Mouse (Mus musculus): ENCODE data around the gene Tfap2c. TPM values are rescaled to one million over a fixed set of nuclear protein-coding genes. Genes with fewer than 3 reads are reported as not detected.
A peak's percentile ranks its signal among the peaks of the same experiment; 100 is the strongest.

Gene Tfap2c
- polyA plus RNA-seq (2012; rRNA removed), result 0.04 TPM in 1 of 2 replicates, not detected in the other

DNA sequence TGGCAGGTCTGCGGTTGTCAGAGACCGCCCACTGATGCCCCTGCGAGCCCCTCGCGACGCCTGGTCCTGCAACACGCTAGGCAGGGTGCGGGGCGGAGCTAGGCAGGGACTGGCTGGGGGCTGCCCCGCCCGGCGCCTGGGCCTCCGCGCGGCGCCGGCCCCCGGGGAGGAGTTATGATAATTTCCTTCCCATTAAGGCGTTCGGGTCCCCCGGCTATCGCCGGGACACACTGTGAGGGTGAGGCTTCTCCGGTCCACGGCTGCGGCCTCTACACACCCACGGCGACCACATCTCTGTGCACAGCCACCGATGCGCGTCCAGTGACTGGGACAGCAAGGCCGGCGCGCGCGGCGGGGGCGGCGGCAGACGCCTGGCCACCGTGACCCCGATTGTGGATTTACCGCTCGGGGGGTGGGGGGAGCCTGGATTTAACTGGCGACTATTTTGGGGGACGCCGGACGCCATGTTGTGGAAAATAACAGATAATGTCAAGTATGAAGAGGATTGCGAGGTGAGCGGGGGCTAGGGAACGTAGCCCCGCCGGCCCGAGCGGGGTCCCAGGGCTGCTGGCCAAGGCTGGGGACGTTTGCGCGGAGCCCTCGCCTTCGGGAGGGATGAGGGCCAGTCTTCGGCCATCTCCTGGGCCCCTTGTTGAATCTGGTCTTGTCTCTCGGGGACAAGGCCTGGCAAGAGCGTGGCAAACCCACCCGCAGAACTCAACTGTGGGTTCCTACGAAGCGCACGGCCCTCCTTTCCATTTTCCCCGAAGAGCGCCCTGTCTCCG, at the start of gene Tfap2c:
Gene Tfap2c, plus strand, starts transcription at position 223 of the 785 bp plus-strand sequence.
- TF ChIP-seq CTCF (conservative IDR thresholded peaks at IDR 0.05; ENCODE audit: insufficient read depth, insufficient read length, low read depth, low read length) (no peak), POLR2A (IDR thresholded peaks at IDR 0.05; ENCODE audit: low read depth, low read length) (no peak)
- Histone ChIP-seq H3K27ac (ENCODE audit: insufficient read depth, low read depth, low read length) (no peak within 1 kb of the TSS), H3K4me1 (ENCODE audit: control insufficient read depth, insufficient read depth, low read length) (no peaks in the 10 kb centered on the region), H3K36me3 (ENCODE audit: control insufficient read depth, insufficient read depth, low read length) (no peaks in the 10 kb centered on the region), H3K4me3 (ENCODE audit: insufficient read depth, low read depth, low read length) (no peak within 1 kb of the TSS), H3K27me3 (replicated peaks; ENCODE audit: control insufficient read depth, insufficient read depth, low read length) (peaks cover 12% of the 10 kb centered on the region)
- DNase-seq, result peak; percentile 19
- 3% methylated on average over 70 of the region's 70 CpGs for WGBS

DNA sequence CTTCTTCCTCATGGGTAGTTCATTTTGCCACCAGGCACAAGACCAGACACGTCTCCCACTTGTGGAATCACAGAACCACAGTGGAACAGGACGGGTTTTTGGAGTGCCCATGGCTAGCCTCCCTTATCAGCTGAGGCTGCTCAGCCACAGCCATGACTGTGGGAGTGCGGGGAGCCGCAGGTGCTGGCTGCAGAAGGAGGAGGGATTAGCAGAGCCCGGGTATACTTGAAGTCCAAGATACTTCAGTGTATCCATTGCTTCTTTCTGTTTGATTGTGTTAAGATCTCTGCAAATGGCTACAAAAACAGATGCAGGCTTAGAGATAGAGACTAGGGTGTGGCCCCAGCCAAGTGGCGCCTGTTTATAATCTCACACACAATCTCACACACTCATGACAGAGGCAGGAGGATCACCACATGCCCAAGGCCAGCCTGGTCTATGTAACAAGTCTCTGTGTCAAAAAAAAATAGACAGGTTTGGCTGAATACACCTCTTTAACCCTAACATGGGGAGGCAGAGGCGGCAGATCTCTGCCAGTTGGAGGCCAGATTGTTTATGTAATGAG, 48.6 kb upstream of the Tfap2c start:
- no peaks in the 10 kb centered on the region for H3K4me1 ChIP-seq (ENCODE audit: control insufficient read depth, insufficient read depth, low read length)
- TF ChIP-seq CTCF (conservative IDR thresholded peaks at IDR 0.05; ENCODE audit: insufficient read depth, insufficient read length, low read depth, low read length) (no peak), POLR2A (IDR thresholded peaks at IDR 0.05; ENCODE audit: low read depth, low read length) (no peak)

DNA sequence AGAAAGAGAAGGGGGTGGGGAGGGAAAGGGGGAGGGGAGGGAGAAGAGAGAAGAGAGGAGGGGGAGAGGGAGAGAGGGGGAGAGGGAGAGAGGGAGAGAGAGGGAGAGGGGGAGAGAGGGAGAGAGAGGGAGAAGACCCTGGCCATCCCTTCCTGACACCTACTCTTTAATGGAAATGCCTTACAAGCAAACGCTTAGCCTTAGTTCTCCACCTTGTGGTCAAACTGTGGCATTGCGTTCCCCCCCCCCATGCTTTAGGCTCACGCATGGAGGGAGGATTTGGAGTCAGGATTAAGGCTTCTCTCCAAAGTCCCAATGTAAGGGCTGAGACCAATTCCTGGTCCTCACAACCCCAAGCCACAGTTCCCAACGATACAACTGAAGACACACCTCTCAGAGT, 48.1 kb upstream of the Tfap2c start:
- Histone ChIP-seq H3K4me1 (ENCODE audit: control insufficient read depth, insufficient read depth, low read length) (no peaks in the 10 kb centered on the region), H3K4me3 (ENCODE audit: insufficient read depth, low read depth, low read length) (no peak overlapping the region), H3K36me3 (ENCODE audit: control insufficient read depth, insufficient read depth, low read length) (no peaks in the 10 kb centered on the region), H3K27me3 (replicated peaks; ENCODE audit: control insufficient read depth, insufficient read depth, low read length) (no peaks in the 10 kb centered on the region), H3K27ac (ENCODE audit: insufficient read depth, low read depth, low read length) (no peak overlapping the region)
- TF ChIP-seq POLR2A (IDR thresholded peaks at IDR 0.05; ENCODE audit: low read depth, low read length) (no peak), CTCF (conservative IDR thresholded peaks at IDR 0.05; ENCODE audit: insufficient read depth, insufficient read length, low read depth, low read length) (peak; percentile 84)
- no peak for DNase-seq
- 5% methylated on average over 4 of the region's 4 CpGs for WGBS

More for the DNA sequence above, 48.6 kb upstream of the Tfap2c start:
- DNase-seq, result no peak
- Histone ChIP-seq H3K27ac (ENCODE audit: insufficient read depth, low read depth, low read length) (no peak overlapping the region), H3K36me3 (ENCODE audit: control insufficient read depth, insufficient read depth, low read length) (no peaks in the 10 kb centered on the region), H3K27me3 (replicated peaks; ENCODE audit: control insufficient read depth, insufficient read depth, low read length) (no peaks in the 10 kb centered on the region), H3K4me3 (ENCODE audit: insufficient read depth, low read depth, low read length) (no peak overlapping the region)
- 29% methylated on average over 7 of the region's 7 CpGs for WGBS

- H3K27ac ChIP-seq (ENCODE audit: insufficient read depth, low read depth, low read length), result no peak overlapping the region
- no peak for TF ChIP-seq CTCF (conservative IDR thresholded peaks at IDR 0.05; ENCODE audit: insufficient read depth, insufficient read length, low read depth, low read length)
- TF ChIP-seq POLR2A (IDR thresholded peaks at IDR 0.05; ENCODE audit: low read depth, low read length), result no peak
- H3K27me3 ChIP-seq (replicated peaks; ENCODE audit: control insufficient read depth, insufficient read depth, low read length), result no peaks in the 10 kb centered on the region
- H3K4me1 ChIP-seq (ENCODE audit: control insufficient read depth, insufficient read depth, low read length), result no peaks in the 10 kb centered on the region
- DNase-seq, result no peak
- no peaks in the 10 kb centered on the region for H3K36me3 ChIP-seq (ENCODE audit: control insufficient read depth, insufficient read depth, low read length)
- no peak overlapping the region for H3K4me3 ChIP-seq (ENCODE audit: insufficient read depth, low read depth, low read length)
- WGBS, result 76% methylated on average over 14 of the region's 14 CpGs
Observed at GRCm38 (mm10) chr2:172502168-172502567, 47.2 kb upstream of the Tfap2c start.

DNA sequence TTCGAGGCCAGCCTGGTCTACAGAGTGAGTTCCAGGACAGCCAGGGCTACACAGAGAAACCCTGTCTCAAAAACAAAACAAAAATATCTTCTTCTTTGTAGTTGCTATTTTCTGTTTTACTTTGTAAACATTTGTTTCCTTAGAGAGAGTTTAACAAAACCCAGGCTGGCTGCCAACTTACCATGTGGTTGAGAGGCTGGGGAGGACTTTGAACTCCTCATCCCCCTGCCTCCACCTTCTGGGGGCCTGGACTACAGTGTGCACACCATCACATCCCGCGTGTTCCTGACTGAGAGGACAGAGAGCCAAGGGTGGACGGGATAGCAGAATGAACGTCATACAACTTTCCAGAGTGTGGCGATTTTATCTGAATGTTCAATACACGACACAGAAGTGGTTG, 43.3 kb upstream of the Tfap2c start:
- no peaks in the 10 kb centered on the region for H3K27me3 ChIP-seq (replicated peaks; ENCODE audit: control insufficient read depth, insufficient read depth, low read length)
- TF ChIP-seq POLR2A (IDR thresholded peaks at IDR 0.05; ENCODE audit: low read depth, low read length), result no peak
- no peak for TF ChIP-seq CTCF (conservative IDR thresholded peaks at IDR 0.05; ENCODE audit: insufficient read depth, insufficient read length, low read depth, low read length)
- no peaks in the 10 kb centered on the region for H3K36me3 ChIP-seq (ENCODE audit: control insufficient read depth, insufficient read depth, low read length)
- H3K27ac ChIP-seq (ENCODE audit: insufficient read depth, low read depth, low read length), result no peak overlapping the region
- peak; percentile 68 for DNase-seq
- WGBS, result 67% methylated on average over 7 of the region's 7 CpGs
- H3K4me3 ChIP-seq (ENCODE audit: insufficient read depth, low read depth, low read length), result no peak overlapping the region
- no peaks in the 10 kb centered on the region for H3K4me1 ChIP-seq (ENCODE audit: control insufficient read depth, insufficient read depth, low read length)

GRCm38 (mm10) chr2:172510056-172510712, 39.2 kb upstream of the Tfap2c start:
- Histone ChIP-seq H3K27me3 (replicated peaks; ENCODE audit: control insufficient read depth, insufficient read depth, low read length) (no peaks in the 10 kb centered on the region), H3K4me1 (ENCODE audit: control insufficient read depth, insufficient read depth, low read length) (no peaks in the 10 kb centered on the region), H3K36me3 (ENCODE audit: control insufficient read depth, insufficient read depth, low read length) (no peaks in the 10 kb centered on the region), H3K27ac (ENCODE audit: insufficient read depth, low read depth, low read length) (no peak overlapping the region), H3K4me3 (ENCODE audit: insufficient read depth, low read depth, low read length) (no peak overlapping the region)
- no peak for TF ChIP-seq CTCF (conservative IDR thresholded peaks at IDR 0.05; ENCODE audit: insufficient read depth, insufficient read length, low read depth, low read length)
- TF ChIP-seq POLR2A (IDR thresholded peaks at IDR 0.05; ENCODE audit: low read depth, low read length), result no peak
- DNase-seq, result no peak
- WGBS, result 90% methylated on average over 15 of the region's 15 CpGs

GRCm38 (mm10) chr2:172510899-172511298, 38.5 kb upstream of the Tfap2c start:
- Histone ChIP-seq H3K36me3 (ENCODE audit: control insufficient read depth, insufficient read depth, low read length) (no peaks in the 10 kb centered on the region), H3K27me3 (replicated peaks; ENCODE audit: control insufficient read depth, insufficient read depth, low read length) (no peaks in the 10 kb centered on the region), H3K4me3 (ENCODE audit: insufficient read depth, low read depth, low read length) (no peak overlapping the region), H3K4me1 (ENCODE audit: control insufficient read depth, insufficient read depth, low read length) (no peaks in the 10 kb centered on the region), H3K27ac (ENCODE audit: insufficient read depth, low read depth, low read length) (no peak overlapping the region)
- whole genome bisulfite sequencing, result 50% methylated on average over 3 of the region's 3 CpGs
- TF ChIP-seq POLR2A (IDR thresholded peaks at IDR 0.05; ENCODE audit: low read depth, low read length) (no peak), CTCF (conservative IDR thresholded peaks at IDR 0.05; ENCODE audit: insufficient read depth, insufficient read length, low read depth, low read length) (no peak)
- DNase-seq, result no peak

Measured in kidney, adult 2 months (tissue).